Mouse (Mus musculus) ES-E14 (cell line): Measurements from ENCODE around the gene Slc24a2.

Experiments used
- CHD2 ChIP-seq: IDR thresholded peaks from 2 replicates; pipeline ENCODE4 v1.6.1; 2014; ENCODE audit warnings: mild to moderate bottlenecking, low read depth, low read length, inconsistent platforms
- HCFC1 ChIP-seq: IDR thresholded peaks from 2 replicates; pipeline ENCODE4 v1.6.1; 2012; ENCODE audit warnings: low read length, inconsistent platforms, borderline replicate concordance; ENCODE audit not compliant: insufficient read depth
- ZC3H11A ChIP-seq: IDR thresholded peaks from 2 replicates; pipeline ENCODE4 v1.6.1; 2012; ENCODE audit warnings: low read depth, mild to moderate bottlenecking, inconsistent platforms, low read length, borderline replicate concordance
- ZNF384 ChIP-seq: IDR thresholded peaks from 2 replicates; pipeline ENCODE4 v1.6.1; 2012; ENCODE audit warnings: low read depth, low read length, inconsistent platforms

GRCm38 (mm10) chr4:86942656-86943055, 287.6 kb downstream of the Slc24a2 start:
- TF ChIP-seq ZNF384 (no peak), ZC3H11A (no peak), HCFC1 (no peak), CHD2 (no peak)
